Mouse (Mus musculus) adrenal gland, adult 8-10 months (tissue): ENCODE data around the gene Eaf2. TPM values are rescaled to one million over a fixed set of nuclear protein-coding genes. Genes with fewer than 3 reads are reported as not detected.
"Not testable (repeated sequence)": the region's sequence is repeated elsewhere in the genome, so short reads cannot be mapped to it uniquely, and the experiment has no call there.

ENCODE experiments used
- DNase-seq: peaks from one replicate; pipeline ENCODE4 v3.0.0; 2022
- total RNA-seq, 4 experiments: library from RNA; stranded (reverse); gene quantifications; 2 replicates each; pipeline ENCODE4 v1.2.4; 2022

Gene Eaf2
- 1 to 10 TPM; 1.6 to 2.6 (median 2.1) TPM for total RNA-seq

- peak; percentile 98 for DNase-seq
These were observed at the start of gene Eaf2, which contains the start of gene Golgb1 for GRCm38 (mm10) chr16:36874583-36875275. Gene Eaf2 (minus strand): TSS chr16:36875003. Gene Golgb1 (plus strand): TSS chr16:36875140.

GRCm38 (mm10) chr16:36924312-36924711 is 49.5 kb upstream of the Eaf2 start:
- DNase-seq: no peak

GRCm38 (mm10) chr16:36921980-36922379 is 47.2 kb upstream of the Eaf2 start:
- no peak for DNase-seq

- no peak for DNase-seq
These were observed 46.3 kb upstream of the Eaf2 start for GRCm38 (mm10) chr16:36921067-36921613.

GRCm38 (mm10) chr16:36920410-36920809 is 45.6 kb upstream of the Eaf2 start:
- DNase-seq: no peak

GRCm38 (mm10) chr16:36918505-36918904 is 43.7 kb upstream of the Eaf2 start:
- no peak for DNase-seq

GRCm38 (mm10) chr16:36914195-36914594 is 39.4 kb upstream of the Eaf2 start:
- no peak for DNase-seq

- no peak for DNase-seq
These were observed 37.5 kb upstream of the Eaf2 start for GRCm38 (mm10) chr16:36912311-36912710.

- DNase-seq: no peak
These were observed 37.1 kb upstream of the Eaf2 start for GRCm38 (mm10) chr16:36911909-36912308.

- DNase-seq: peak; percentile 35
These were observed 28.4 kb upstream of the Eaf2 start for GRCm38 (mm10) chr16:36903156-36903555.

GRCm38 (mm10) chr16:36896712-36897111 is 21.9 kb upstream of the Eaf2 start:
- DNase-seq: no peak

GRCm38 (mm10) chr16:36893317-36893716 is 18.5 kb upstream of the Eaf2 start:
- DNase-seq: no peak

- DNase-seq: no peak
These were observed 16.6 kb upstream of the Eaf2 start for GRCm38 (mm10) chr16:36891415-36891814.

GRCm38 (mm10) chr16:36890559-36890958 is 15.8 kb upstream of the Eaf2 start:
- DNase-seq: no peak

- DNase-seq: no peak
These were observed 12.7 kb upstream of the Eaf2 start for GRCm38 (mm10) chr16:36887546-36887945.

- DNase-seq: no peak
These were observed 11.1 kb upstream of the Eaf2 start for GRCm38 (mm10) chr16:36885912-36886311.

GRCm38 (mm10) chr16:36884881-36885280 is 10.1 kb upstream of the Eaf2 start:
- no peak for DNase-seq

GRCm38 (mm10) chr16:36882737-36883343 is 8.0 kb upstream of the Eaf2 start:
- no peak for DNase-seq

GRCm38 (mm10) chr16:36877316-36877715 is 2.5 kb upstream of the Eaf2 start:
- no peak for DNase-seq

- peak; percentile 49 for DNase-seq
These were observed 561 bp upstream of the Eaf2 start for GRCm38 (mm10) chr16:36875276-36875851.

- no peak for DNase-seq
These were observed 5.4 kb downstream of the Eaf2 start for GRCm38 (mm10) chr16:36869442-36869841.

GRCm38 (mm10) chr16:36863585-36863984 is 11.2 kb downstream of the Eaf2 start:
- no peak for DNase-seq

GRCm38 (mm10) chr16:36851202-36851601 is 23.6 kb downstream of the Eaf2 start:
- DNase-seq: no peak

GRCm38 (mm10) chr16:36846894-36847293 is 27.9 kb downstream of the Eaf2 start:
- DNase-seq: not testable (repeated sequence)
